Mouse (Mus musculus) G1E (cell line): ENCODE data around the gene Hmbs.

Experiments
- CTCF ChIP-seq: IDR thresholded peaks from 2 replicates; pipeline ENCODE4 v1.5.1; 2012; ENCODE audit warnings: low read depth, low read length, inconsistent platforms, mixed read lengths
- GATA1 ChIP-seq: IDR thresholded peaks from 2 replicates; pipeline ENCODE4 v1.6.1; 2012; ENCODE audit warnings: borderline replicate concordance, low read length, inconsistent platforms, mixed read lengths
- GATA2 ChIP-seq: IDR thresholded peaks from 2 replicates; pipeline ENCODE4 v1.6.1; 2012; ENCODE audit warnings: low read depth, low read length, inconsistent platforms, borderline replicate concordance
- POLR2AphosphoS5 ChIP-seq: IDR thresholded peaks from 2 replicates; pipeline ENCODE4 v1.6.1; 2012; ENCODE audit warnings: low read depth, low read length, inconsistent platforms; ENCODE audit not compliant: insufficient replicate concordance
- TAL1 ChIP-seq: conservative IDR thresholded peaks from 2 replicates; pipeline ENCODE4 v1.6.1; 2012; ENCODE audit warnings: low read depth, low read length, inconsistent platforms, mixed read lengths

- TF ChIP-seq CTCF, result no peak
- no peak for TF ChIP-seq GATA1
- no peak for TF ChIP-seq TAL1
- no peak; the same call in 1 of the 2 replicates for TF ChIP-seq POLR2AphosphoS5
- TF ChIP-seq GATA2, result no peak
Observed at GRCm38 (mm10) chr9:44336093-44336406, 8.0 kb downstream of the Hmbs start.
